Mouse (Mus musculus) limb, embryonic 14.5 days (tissue): ENCODE measurements around the gene Gm3029. TPM values are rescaled to one million over a fixed set of nuclear protein-coding genes. Genes with fewer than 3 reads are reported as not detected.
"Not testable (repeated sequence)": the region's sequence is repeated elsewhere in the genome, so short reads cannot be mapped to it uniquely, and the experiment has no call there.

Experiments used
- ATAC-seq: fragments of 200-750 bp; cut with Nextera tagmentation; 2 replicates; pipeline ENCODE4 v1.8.0; 2017; ENCODE audit warnings: low read depth, moderate number of reproducible peaks, moderate TSS enrichment; ENCODE audit not compliant: low FRiP score
- DNase-seq: peaks from one replicate; pipeline ENCODE4 v3.0.0-alpha.2; 2015; ENCODE audit warnings: low spot score
- H3K27ac ChIP-seq: fragments of 300-500 bp; sonication (generic); replicated peaks from 2 replicates; pipeline ENCODE4 v1.5.1; 2014; ENCODE audit warnings: low read depth, mild to moderate bottlenecking, low read length, moderate library complexity, mixed read lengths
- H3K27me3 ChIP-seq: fragments of 300-500 bp; sonication (generic); 2 replicates; pipeline ENCODE4 v1.6.1; 2014; ENCODE audit warnings: low read length, mixed read lengths; ENCODE audit not compliant: control insufficient read depth, insufficient read depth
- H3K36me3 ChIP-seq: fragments of 300-500 bp; sonication (generic); 2 replicates; pipeline ENCODE4 v1.6.1; 2014; ENCODE audit warnings: mild to moderate bottlenecking, low read length, moderate library complexity, mixed read lengths; ENCODE audit not compliant: control insufficient read depth, insufficient read depth
- H3K4me1 ChIP-seq: fragments of 300-500 bp; sonication (generic); 2 replicates; pipeline ENCODE4 v1.6.1; 2014; ENCODE audit warnings: antibody characterized with exemption, low read length, mixed read lengths; ENCODE audit not compliant: control insufficient read depth, insufficient read depth
- H3K4me2 ChIP-seq: fragments of 300-500 bp; sonication (generic); replicated peaks from 2 replicates; pipeline ENCODE4 v1.6.1; 2014; ENCODE audit warnings: low read depth, mild to moderate bottlenecking, low read length, moderate library complexity; ENCODE audit not compliant: severe bottlenecking
- H3K4me3 ChIP-seq: fragments of 300-500 bp; sonication (generic); replicated peaks from 2 replicates; pipeline ENCODE4 v1.5.1; 2014; ENCODE audit warnings: low read length
- H3K9ac ChIP-seq: fragments of 300-500 bp; sonication (generic); 2 replicates; pipeline ENCODE4 v1.6.1; 2014; ENCODE audit warnings: mild to moderate bottlenecking, low read depth, low read length, moderate library complexity; ENCODE audit not compliant: severe bottlenecking
- H3K9me3 ChIP-seq: fragments of 300-500 bp; sonication (generic); 2 replicates; pipeline ENCODE4 v1.6.1; 2016; ENCODE audit warnings: low read length; ENCODE audit not compliant: control insufficient read depth
- WGBS: fragments of 180-500 bp; shearing (Covaris S2); extraction: QIAGEN DNeasy Blood & Tissue Kit; methylation state at CpG from one replicate; pipeline ENCODE4 v1.1.7; 2014; 5-methylcytosine and 5-hydroxymethylcytosine counted together
- polyA plus RNA-seq, 2 experiments: library from polyadenylated mRNA; depleted of rRNA in 1 of 2; stranded (reverse) in 1 of 2; unstranded in 1 of 2; fragments of >200 nt; fragmentation: Nextera tagmentation in 1 of 2; extraction: Ambion mirVana in 1 of 2; gene quantifications; 2 replicates each; pipeline versions ENCODE4 v1.2.1 to v1.2.3; 2012 to 2014

Gm3029 gene
- polyA plus RNA-seq (2012; rRNA removed) (not detected in 2 replicates), polyA plus RNA-seq (2014; fragmentation: Nextera tagmentation; extraction: Ambion mirVana) (not detected in 2 replicates)

DNA sequence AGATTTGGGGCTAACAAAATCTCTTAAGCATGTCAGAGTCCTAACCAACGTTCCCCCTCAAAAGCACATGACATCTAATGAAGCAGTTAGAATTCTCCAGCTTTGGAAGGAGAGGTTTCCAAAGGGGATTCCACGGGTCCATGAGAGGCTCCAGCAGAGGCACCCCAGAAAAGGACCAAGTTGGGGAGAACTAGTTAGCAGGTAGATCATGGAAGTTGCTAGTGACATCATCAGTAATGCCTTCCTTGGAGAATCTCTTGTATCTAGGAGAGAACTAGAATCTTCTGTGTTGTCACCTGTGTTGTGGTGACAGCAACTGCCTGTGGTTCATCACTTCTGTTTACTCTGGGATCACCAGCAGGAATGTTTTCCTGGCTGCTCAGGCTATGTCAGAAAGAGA lies at the start of gene Gm3029:
Gene Gm3029, plus strand, starts transcription at position 301 of the 400 bp plus-strand sequence.
- H3K36me3 ChIP-seq, H3K9me3 ChIP-seq, H3K27ac ChIP-seq, ATAC-seq, H3K4me2 ChIP-seq, H3K4me1 ChIP-seq, H3K9ac ChIP-seq, H3K4me3 ChIP-seq, H3K27me3 ChIP-seq, DNase-seq: not testable (repeated sequence)
- WGBS, result 80% methylated on average over 1 of the region's 2 CpGs

DNA sequence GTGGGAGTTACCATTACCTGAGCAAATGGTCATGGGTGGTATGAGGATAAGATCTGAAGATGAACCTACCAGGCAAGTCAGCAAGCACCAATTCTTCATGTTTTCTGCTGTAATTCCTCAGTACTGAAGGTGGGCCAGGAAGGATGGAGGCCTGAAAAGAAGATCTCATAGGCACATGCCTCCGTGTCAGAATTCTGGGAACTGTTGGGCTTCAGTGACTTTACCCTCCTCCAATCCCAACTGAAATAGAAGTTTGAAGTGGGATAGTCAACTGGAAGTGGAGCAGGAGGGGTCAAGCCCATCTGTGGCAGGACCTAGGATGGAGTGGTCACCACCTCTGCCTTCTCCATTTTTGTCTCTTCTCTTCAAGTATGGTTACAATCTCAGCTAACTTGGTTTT lies 47.7 kb upstream of the Gm3029 start, which contains the start of gene Gm2916:
Gene Gm2916, plus strand, starts transcription at position 301 of the 400 bp plus-strand sequence.
- WGBS, result no CpG with 5 or more reads among the region's 1 CpGs
- not testable (repeated sequence) for DNase-seq, H3K36me3 ChIP-seq, H3K27me3 ChIP-seq, ATAC-seq, H3K9ac ChIP-seq, H3K9me3 ChIP-seq, H3K27ac ChIP-seq, H3K4me2 ChIP-seq, H3K4me1 ChIP-seq, H3K4me3 ChIP-seq

DNA sequence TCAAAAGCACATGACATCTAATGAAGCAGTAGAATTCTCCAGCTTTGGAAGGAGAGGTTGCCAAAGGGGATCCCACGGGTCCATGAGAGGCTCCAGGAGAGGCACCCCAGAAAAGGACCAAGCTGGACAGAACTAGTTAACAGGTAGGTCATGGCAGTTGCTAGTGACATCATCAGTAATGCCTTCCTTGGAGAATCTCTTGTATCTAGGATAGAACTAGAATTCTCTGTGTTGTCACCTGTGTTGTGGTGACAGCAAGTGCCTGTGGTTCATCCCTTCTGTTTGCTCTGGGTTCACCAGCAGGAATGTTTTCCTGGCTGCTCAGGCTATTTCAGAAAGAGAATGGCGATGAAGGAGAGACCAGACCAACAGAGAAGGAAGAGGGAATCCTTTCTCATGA lies 31.7 kb downstream of the Gm3029 start, which contains the start of gene Gm3095:
Gene Gm3095, plus strand, starts transcription at position 301 of the 400 bp plus-strand sequence.
- not testable (repeated sequence) for ATAC-seq, H3K9ac ChIP-seq, H3K9me3 ChIP-seq, H3K27ac ChIP-seq, H3K27me3 ChIP-seq, H3K4me2 ChIP-seq, H3K4me3 ChIP-seq, H3K4me1 ChIP-seq, DNase-seq, H3K36me3 ChIP-seq
- WGBS, result no CpG with 5 or more reads among the region's 2 CpGs

Other genes with a start within 250 kb of the Gm3029 start
- gene Gm3043, start 243.0 kb upstream of the Gm3029 start, polyA plus RNA-seq (2012; rRNA removed), result not detected in 2 replicates
- not detected in 2 replicates for gene Gm3043, start 243.0 kb upstream of the Gm3029 start, polyA plus RNA-seq (2014; fragmentation: Nextera tagmentation; extraction: Ambion mirVana)
- gene Gm3002, start 121.7 kb upstream of the Gm3029 start, polyA plus RNA-seq (2012; rRNA removed), result 0.46 and 0.59 TPM in 2 replicates
- gene Gm3002, start 121.7 kb upstream of the Gm3029 start, polyA plus RNA-seq (2014; fragmentation: Nextera tagmentation; extraction: Ambion mirVana), result 0.36 TPM in 1 of 2 replicates, not detected in the other
- gene Gm3033, start 85.5 kb upstream of the Gm3029 start, polyA plus RNA-seq (2012; rRNA removed), result not detected in 2 replicates
- not detected in 2 replicates for gene Gm3033, start 85.5 kb upstream of the Gm3029 start, polyA plus RNA-seq (2014; fragmentation: Nextera tagmentation; extraction: Ambion mirVana)
- 0.08 TPM in 1 of 2 replicates, not detected in the other for gene Gm2916, start 47.6 kb upstream of the Gm3029 start, polyA plus RNA-seq (2012; rRNA removed)
- gene Gm2916, start 47.6 kb upstream of the Gm3029 start, polyA plus RNA-seq (2014; fragmentation: Nextera tagmentation; extraction: Ambion mirVana), result not detected in 2 replicates
- gene Gm3095, start 31.8 kb downstream of the Gm3029 start, polyA plus RNA-seq (2012; rRNA removed), result 0.09 and 0.25 TPM in 2 replicates
- 0.12 TPM in 1 of 2 replicates, not detected in the other for gene Gm3095, start 31.8 kb downstream of the Gm3029 start, polyA plus RNA-seq (2014; fragmentation: Nextera tagmentation; extraction: Ambion mirVana)
- gene Gm3099, start 66.6 kb downstream of the Gm3029 start, polyA plus RNA-seq (2012; rRNA removed), result not detected in 2 replicates
- not detected in 2 replicates for gene Gm3099, start 66.6 kb downstream of the Gm3029 start, polyA plus RNA-seq (2014; fragmentation: Nextera tagmentation; extraction: Ambion mirVana)
- 0.46 and 0.58 TPM in 2 replicates for gene Gm5796, start 92.2 kb downstream of the Gm3029 start, polyA plus RNA-seq (2012; rRNA removed)
- gene Gm5796, start 92.2 kb downstream of the Gm3029 start, polyA plus RNA-seq (2014; fragmentation: Nextera tagmentation; extraction: Ambion mirVana), result 0.18 and 0.26 TPM in 2 replicates
- gene Gm3115, start 152.4 kb downstream of the Gm3029 start, polyA plus RNA-seq (2012; rRNA removed), result not detected in 2 replicates
- not detected in 2 replicates for gene Gm3115, start 152.4 kb downstream of the Gm3029 start, polyA plus RNA-seq (2014; fragmentation: Nextera tagmentation; extraction: Ambion mirVana)
- 1.9 and 2.0 TPM in 2 replicates for gene Gm8108, start 178.8 kb downstream of the Gm3029 start, polyA plus RNA-seq (2012; rRNA removed)
- gene Gm8108, start 178.8 kb downstream of the Gm3029 start, polyA plus RNA-seq (2014; fragmentation: Nextera tagmentation; extraction: Ambion mirVana), result 0.45 and 1.1 TPM in 2 replicates
- gene Gm3127, start 233.3 kb downstream of the Gm3029 start, polyA plus RNA-seq (2012; rRNA removed), result not detected in 2 replicates
- gene Gm3127, start 233.3 kb downstream of the Gm3029 start, polyA plus RNA-seq (2014; fragmentation: Nextera tagmentation; extraction: Ambion mirVana), result not detected in 2 replicates